Mouse (Mus musculus) kidney, embryonic 16.5 days (tissue): ENCODE measurements around the gene Cnksr3. TPM values are rescaled to one million over a fixed set of nuclear protein-coding genes. Genes with fewer than 3 reads are reported as not detected.

Experiments
- ATAC-seq: fragments of 200-750 bp; cut with Nextera tagmentation; 2 replicates; pipeline ENCODE4 v1.8.0; 2017; ENCODE audit warnings: moderate TSS enrichment; ENCODE audit not compliant: low FRiP score, low TSS enrichment
- H3K27ac ChIP-seq: fragments of 300-500 bp; sonication (generic); 2 replicates; pipeline ENCODE4 v1.5.1; 2014; ENCODE audit warnings: low read length
- H3K27me3 ChIP-seq: fragments of 300-500 bp; sonication (generic); 2 replicates; pipeline ENCODE4 v1.6.1; 2014; ENCODE audit warnings: low read length, control low read depth, mixed read lengths; ENCODE audit not compliant: insufficient read depth
- H3K36me3 ChIP-seq: fragments of 300-500 bp; sonication (generic); 2 replicates; pipeline ENCODE4 v1.6.1; 2014; ENCODE audit warnings: low read length, control low read depth, mixed read lengths; ENCODE audit not compliant: insufficient read depth
- H3K4me1 ChIP-seq: fragments of 300-500 bp; sonication (generic); 2 replicates; pipeline ENCODE4 v1.6.1; 2014; ENCODE audit warnings: low read length, control low read depth, mixed read lengths; ENCODE audit not compliant: insufficient read depth
- H3K4me2 ChIP-seq: fragments of 300-500 bp; sonication (generic); replicated peaks from 2 replicates; pipeline ENCODE4 v1.6.1; 2014; ENCODE audit warnings: low read depth, low read length
- H3K4me3 ChIP-seq: fragments of 300-500 bp; sonication (generic); 2 replicates; pipeline ENCODE4 v1.5.1; 2014; ENCODE audit warnings: mild to moderate bottlenecking, low read length
- H3K9ac ChIP-seq: fragments of 300-500 bp; sonication (generic); replicated peaks from 2 replicates; pipeline ENCODE4 v1.6.1; 2014; ENCODE audit warnings: low read length
- H3K9me3 ChIP-seq: fragments of 300-500 bp; sonication (generic); 2 replicates; pipeline ENCODE4 v1.6.1; 2016; ENCODE audit warnings: low read length, control low read depth
- WGBS: fragments of 180-500 bp; shearing (Covaris S2); extraction: QIAGEN DNeasy Blood & Tissue Kit; methylation state at CpG from one replicate; pipeline ENCODE4 v1.1.7; 2014; 5-methylcytosine and 5-hydroxymethylcytosine counted together
- polyA plus RNA-seq: library from polyadenylated mRNA; unstranded; fragments of >200 nt; fragmentation: Nextera tagmentation; extraction: Ambion mirVana; gene quantifications from 2 replicates; pipeline ENCODE4 v1.2.1, GENCODE M21; 2015

The Cnksr3 gene
- 18.5 and 19.9 TPM in 2 replicates for polyA plus RNA-seq

GRCm38 (mm10) chr10:7211696-7212482, at the start of gene Cnksr3:
TSS of gene Cnksr3 (minus strand) at chr10:7212237.
- H3K36me3 ChIP-seq: no peaks in the 10 kb centered on the region
- H3K4me1 ChIP-seq: peaks cover 47% of the 10 kb centered on the region
- under 1% methylated on average over 73 of the region's 74 CpGs for WGBS

GRCm38 (mm10) chr10:7260166-7261108, 48.4 kb upstream of the Cnksr3 start:
- Histone ChIP-seq H3K9me3 (no peaks in the 10 kb centered on the region), H3K27me3 (no peaks in the 10 kb centered on the region), H3K36me3 (no peaks in the 10 kb centered on the region), H3K27ac (no peak overlapping the region), H3K9ac (no peak overlapping the region), H3K4me1 (0 out of 2 replicates have a peak, but pooled peaks cover 4% of the 10 kb centered on the region), H3K4me2 (no peak overlapping the region), H3K4me3 (no peak overlapping the region)
- ATAC-seq: no peak
- 39% methylated on average over 10 of the region's 10 CpGs for WGBS

More at GRCm38 (mm10) chr10:7211696-7212482, at the start of gene Cnksr3:
- Histone ChIP-seq H3K27me3 (no peaks in the 10 kb centered on the region), H3K27ac (peak within 1 kb of the TSS; percentile 89), H3K9me3 (no peaks in the 10 kb centered on the region), H3K4me2 (peak within 1 kb of the TSS; percentile 81), H3K4me3 (peak within 1 kb of the TSS; percentile 88), H3K9ac (peak within 1 kb of the TSS; percentile 92)
- ATAC-seq: peak; percentile 90

- Histone ChIP-seq H3K4me3 (no peak overlapping the region), H3K27ac (no peak overlapping the region; the same call in 1 of the 2 replicates), H3K36me3 (no peaks in the 10 kb centered on the region), H3K4me2 (no peak overlapping the region), H3K27me3 (no peaks in the 10 kb centered on the region), H3K4me1 (no peaks in the 10 kb centered on the region), H3K9ac (no peak overlapping the region), H3K9me3 (no peaks in the 10 kb centered on the region)
- peak; percentile 88 for ATAC-seq
- 71% methylated on average over 5 of the region's 5 CpGs for WGBS
Observed at GRCm38 (mm10) chr10:7258607-7259006, 46.6 kb upstream of the Cnksr3 start.

- no peaks in the 10 kb centered on the region for H3K27me3 ChIP-seq
- no peak overlapping the region for H3K4me3 ChIP-seq
- WGBS: 28% methylated on average over 2 of the region's 2 CpGs
- ATAC-seq: peak; percentile 82; the same call in 1 of the 2 replicates
- H3K27ac ChIP-seq: no peak overlapping the region
- H3K9me3 ChIP-seq: no peaks in the 10 kb centered on the region
- no peaks in the 10 kb centered on the region for H3K4me1 ChIP-seq
- H3K36me3 ChIP-seq: no peaks in the 10 kb centered on the region
- H3K4me2 ChIP-seq: no peak overlapping the region
- no peak overlapping the region for H3K9ac ChIP-seq
Observed at GRCm38 (mm10) chr10:7250455-7250854, 38.4 kb upstream of the Cnksr3 start.

- Histone ChIP-seq H3K4me3 (no peak overlapping the region), H3K36me3 (no peaks in the 10 kb centered on the region), H3K27me3 (no peaks in the 10 kb centered on the region), H3K9ac (no peak overlapping the region), H3K4me2 (no peak overlapping the region), H3K27ac (no peak overlapping the region), H3K4me1 (peaks cover 3% of the 10 kb centered on the region; the same call in 1 of the 2 replicates), H3K9me3 (no peaks in the 10 kb centered on the region)
- WGBS: 51% methylated on average over 3 of the region's 5 CpGs
- peak; percentile 71; the same call in 1 of the 2 replicates for ATAC-seq
Observed at GRCm38 (mm10) chr10:7234601-7235000, 22.6 kb upstream of the Cnksr3 start.

GRCm38 (mm10) chr10:7217551-7218127, 5.6 kb upstream of the Cnksr3 start:
- H3K36me3 ChIP-seq: no peaks in the 10 kb centered on the region
- H3K9me3 ChIP-seq: 0 out of 2 replicates have a peak, but pooled peaks cover 3% of the 10 kb centered on the region
- WGBS: 86% methylated on average over 3 of the region's 3 CpGs
- H3K4me2 ChIP-seq: no peak overlapping the region
- H3K9ac ChIP-seq: no peak overlapping the region
- no peak overlapping the region for H3K4me3 ChIP-seq
- no peaks in the 10 kb centered on the region for H3K27me3 ChIP-seq
- ATAC-seq: no peak
- H3K4me1 ChIP-seq: peaks cover 16% of the 10 kb centered on the region
- no peak overlapping the region for H3K27ac ChIP-seq

GRCm38 (mm10) chr10:7214718-7215117, 2.7 kb upstream of the Cnksr3 start:
- no peaks in the 10 kb centered on the region for H3K36me3 ChIP-seq
- no peak for ATAC-seq
- H3K4me2 ChIP-seq: no peak overlapping the region
- no peak overlapping the region for H3K27ac ChIP-seq
- no peak overlapping the region for H3K9ac ChIP-seq
- H3K4me1 ChIP-seq: peaks cover 25% of the 10 kb centered on the region
- H3K4me3 ChIP-seq: no peak overlapping the region
- H3K9me3 ChIP-seq: 0 out of 2 replicates have a peak, but pooled peaks cover 3% of the 10 kb centered on the region
- no peaks in the 10 kb centered on the region for H3K27me3 ChIP-seq
- WGBS: 72% methylated on average over 4 of the region's 4 CpGs

GRCm38 (mm10) chr10:7213066-7213630, 1.1 kb upstream of the Cnksr3 start:
- peak overlapping the region; percentile 88 for H3K4me3 ChIP-seq
- no peaks in the 10 kb centered on the region for H3K9me3 ChIP-seq
- H3K36me3 ChIP-seq: no peaks in the 10 kb centered on the region
- peak overlapping the region; percentile 81 for H3K4me2 ChIP-seq
- peak overlapping the region; percentile 92 for H3K9ac ChIP-seq
- ATAC-seq: no peak
- 28% methylated on average over 10 of the region's 10 CpGs for WGBS
- peaks cover 39% of the 10 kb centered on the region for H3K4me1 ChIP-seq
- H3K27me3 ChIP-seq: no peaks in the 10 kb centered on the region
- peak overlapping the region; percentile 89 for H3K27ac ChIP-seq

GRCm38 (mm10) chr10:7212537-7212936, 500 bp upstream of the Cnksr3 start:
- H3K27me3 ChIP-seq: no peaks in the 10 kb centered on the region
- H3K4me1 ChIP-seq: peaks cover 43% of the 10 kb centered on the region
- ATAC-seq: peak; percentile 14; the same call in 1 of the 2 replicates
- H3K9me3 ChIP-seq: no peaks in the 10 kb centered on the region
- no peaks in the 10 kb centered on the region for H3K36me3 ChIP-seq
- 10% methylated on average over 10 of the region's 10 CpGs for WGBS
- peak overlapping the region; percentile 81 for H3K4me2 ChIP-seq
- H3K9ac ChIP-seq: peak overlapping the region; percentile 92
- peak overlapping the region; percentile 89 for H3K27ac ChIP-seq
- H3K4me3 ChIP-seq: peak overlapping the region; percentile 88
